Mouse (Mus musculus): ENCODE data around the gene Rnf8. TPM values are rescaled to one million over a fixed set of nuclear protein-coding genes. Genes with fewer than 3 reads are reported as not detected.

The Rnf8 gene
- polyA plus RNA-seq (2014; fragmentation: Nextera tagmentation; extraction: Ambion mirVana): 49.4 and 51.1 TPM in 2 replicates

GRCm38 (mm10) chr17:29614115-29615023 is at the start of gene Rnf8, which contains the start of gene Gm28043:
Rnf8 (plus strand) TSS chr17:29614790.
Gm28043 (plus strand) TSS chr17:29614876.
- Histone ChIP-seq H3K36me3 (ENCODE audit: control insufficient read depth, insufficient read depth, low read length) (peaks cover 10% of the 10 kb centered on the region), H3K9me3 (ENCODE audit: control insufficient read depth, low read length) (no peaks in the 10 kb centered on the region), H3K9ac (ENCODE audit: low read length) (peak within 1 kb of the TSS; percentile 88), H3K4me3 (ENCODE audit: control insufficient read depth in 1 of 2, insufficient read depth in 1 of 2, low read depth in 1 of 2, low read length in 2 of 2) (peak within 1 kb of the TSS; percentile 80 to 84), H3K4me1 (ENCODE audit: control insufficient read depth in 2 of 2, insufficient read depth in 2 of 2, low read length in 2 of 2) (peaks cover 7 to 28% of the 10 kb centered on the region in 2 experiments), H3K4me2 (ENCODE audit: low read length) (peak within 1 kb of the TSS; percentile 69), H3K27me3 (ENCODE audit: control insufficient read depth, insufficient read depth, low read length) (no peaks in the 10 kb centered on the region), H3K27ac (replicated peaks in 1 of 2; ENCODE audit: control insufficient read depth in 1 of 2, insufficient read depth in 1 of 2, low read depth in 2 of 2, low read length in 2 of 2) (peak within 1 kb of the TSS; percentile 87 to 91)
- WGBS: 1% methylated on average over 52 of the region's 52 CpGs
- peak; percentile 89 for ATAC-seq (ENCODE audit: insufficient number of reproducible peaks, insufficient read depth, low FRiP score, low read depth)

- H3K36me3 ChIP-seq (ENCODE audit: control insufficient read depth, insufficient read depth, low read length): peaks cover 50% of the 10 kb centered on the region
These were observed 49.1 kb upstream of the Rnf8 start for GRCm38 (mm10) chr17:29565521-29565920.

DNA sequence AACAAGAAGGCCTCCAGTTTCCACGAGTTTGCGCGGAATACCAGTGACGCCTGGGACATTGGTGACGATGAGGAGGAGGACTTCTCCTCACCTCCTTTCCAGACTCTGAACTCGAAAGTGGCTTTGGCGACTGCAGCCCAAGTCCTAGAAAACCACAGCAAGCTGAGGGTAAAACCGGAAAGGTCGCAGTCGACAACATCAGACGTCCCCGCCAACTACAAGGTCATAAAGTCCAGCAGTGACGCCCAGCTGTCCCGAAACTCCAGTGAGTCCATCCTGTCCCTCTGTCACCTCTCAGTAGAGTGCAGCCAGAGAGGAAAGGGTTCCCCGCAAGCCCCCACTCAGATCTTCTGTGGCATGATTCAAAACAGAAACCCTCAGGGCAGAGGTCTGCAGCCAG is 46.2 kb upstream of the Rnf8 start:
- WGBS: 87% methylated on average over 15 of the region's 15 CpGs
- Histone ChIP-seq H3K4me3 (ENCODE audit: control insufficient read depth in 1 of 2, insufficient read depth in 1 of 2, low read depth in 1 of 2, low read length in 2 of 2) (no peak overlapping the region), H3K9ac (ENCODE audit: low read length) (no peak overlapping the region), H3K9me3 (ENCODE audit: control insufficient read depth, low read length) (no peaks in the 10 kb centered on the region), H3K4me2 (ENCODE audit: low read length) (no peak overlapping the region), H3K27ac (replicated peaks in 1 of 2; ENCODE audit: control insufficient read depth in 1 of 2, insufficient read depth in 1 of 2, low read depth in 2 of 2, low read length in 2 of 2) (no peak overlapping the region), H3K36me3 (ENCODE audit: control insufficient read depth, insufficient read depth, low read length) (peaks cover 80% of the 10 kb centered on the region), H3K27me3 (ENCODE audit: control insufficient read depth, insufficient read depth, low read length) (no peaks in the 10 kb centered on the region), H3K4me1 (ENCODE audit: control insufficient read depth in 2 of 2, insufficient read depth in 2 of 2, low read length in 2 of 2) (no peaks in the 10 kb centered on the region)
- no peak for ATAC-seq (ENCODE audit: insufficient number of reproducible peaks, insufficient read depth, low FRiP score, low read depth)

More at GRCm38 (mm10) chr17:29565521-29565920, 49.1 kb upstream of the Rnf8 start:
- Histone ChIP-seq H3K9me3 (ENCODE audit: control insufficient read depth, low read length) (no peaks in the 10 kb centered on the region), H3K9ac (ENCODE audit: low read length) (no peak overlapping the region), H3K4me2 (ENCODE audit: low read length) (no peak overlapping the region), H3K4me3 (ENCODE audit: control insufficient read depth in 1 of 2, insufficient read depth in 1 of 2, low read depth in 1 of 2, low read length in 2 of 2) (no peak overlapping the region), H3K27me3 (ENCODE audit: control insufficient read depth, insufficient read depth, low read length) (no peaks in the 10 kb centered on the region), H3K27ac (replicated peaks in 1 of 2; ENCODE audit: control insufficient read depth in 1 of 2, insufficient read depth in 1 of 2, low read depth in 2 of 2, low read length in 2 of 2) (no peak overlapping the region), H3K4me1 (ENCODE audit: control insufficient read depth in 2 of 2, insufficient read depth in 2 of 2, low read length in 2 of 2) (no peaks in the 10 kb centered on the region)
- 95% methylated on average over 5 of the region's 5 CpGs for WGBS
- no peak for ATAC-seq (ENCODE audit: insufficient number of reproducible peaks, insufficient read depth, low FRiP score, low read depth)

DNA sequence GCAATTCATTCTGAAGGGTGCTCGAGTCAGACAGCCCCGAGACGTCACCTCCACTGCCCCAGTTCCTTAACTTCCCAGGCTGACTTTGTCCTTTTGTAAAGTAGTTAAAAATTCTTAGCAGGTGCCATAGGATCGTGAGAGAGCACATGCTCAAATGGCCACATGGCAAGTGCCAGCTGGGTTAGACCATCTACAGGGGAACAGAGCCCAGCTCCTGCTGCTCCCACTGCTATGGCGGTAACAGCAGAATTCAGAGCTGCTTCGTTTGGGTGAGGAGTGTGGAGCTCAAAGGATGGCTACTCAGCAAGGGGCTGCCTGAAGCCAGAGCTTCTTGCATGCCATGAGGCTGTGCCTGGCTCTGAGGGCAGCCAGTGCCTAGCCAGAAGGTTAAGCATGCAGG is 44.8 kb upstream of the Rnf8 start:
- no peak overlapping the region for H3K27ac ChIP-seq (replicated peaks in 1 of 2; ENCODE audit: control insufficient read depth in 1 of 2, insufficient read depth in 1 of 2, low read depth in 2 of 2, low read length in 2 of 2)
- ATAC-seq (ENCODE audit: insufficient number of reproducible peaks, insufficient read depth, low FRiP score, low read depth): no peak
- H3K27me3 ChIP-seq (ENCODE audit: control insufficient read depth, insufficient read depth, low read length): no peaks in the 10 kb centered on the region
- peaks cover 79% of the 10 kb centered on the region for H3K36me3 ChIP-seq (ENCODE audit: control insufficient read depth, insufficient read depth, low read length)
- H3K4me3 ChIP-seq (ENCODE audit: control insufficient read depth in 1 of 2, insufficient read depth in 1 of 2, low read depth in 1 of 2, low read length in 2 of 2): no peak overlapping the region
- no peak overlapping the region for H3K9ac ChIP-seq (ENCODE audit: low read length)
- no peak overlapping the region for H3K4me2 ChIP-seq (ENCODE audit: low read length)
- WGBS: 90% methylated on average over 6 of the region's 6 CpGs
- peaks cover 2% of the 10 kb centered on the region in 2 experiments for H3K4me1 ChIP-seq (ENCODE audit: control insufficient read depth in 2 of 2, insufficient read depth in 2 of 2, low read length in 2 of 2)
- no peaks in the 10 kb centered on the region for H3K9me3 ChIP-seq (ENCODE audit: control insufficient read depth, low read length)

DNA sequence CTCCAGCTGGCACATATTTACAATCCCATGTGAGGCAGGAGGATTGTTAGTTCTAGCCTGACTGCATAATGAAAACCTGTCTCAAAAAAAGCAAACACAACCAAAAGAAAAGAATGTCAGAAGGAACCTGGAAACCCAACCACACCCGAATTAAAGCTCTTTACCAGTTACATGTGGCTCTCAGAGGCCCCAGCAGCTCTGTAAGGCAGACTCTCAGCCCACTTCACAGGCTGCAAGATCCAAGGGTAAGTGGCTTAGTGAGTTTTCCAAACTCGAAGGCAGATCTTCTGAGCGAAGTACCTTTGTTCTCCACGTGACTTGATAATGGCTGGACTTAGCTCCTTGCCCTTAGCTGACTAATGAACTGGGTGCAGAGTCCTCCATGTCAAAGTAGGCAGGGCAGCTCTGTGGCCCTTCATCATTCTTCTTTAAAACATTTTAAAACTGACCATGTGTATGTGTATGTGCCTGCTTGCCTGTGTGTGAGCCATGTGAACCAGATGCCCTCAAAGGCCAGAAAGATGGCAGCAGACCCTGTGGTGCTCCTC is 34.9 kb upstream of the Rnf8 start:
- Histone ChIP-seq H3K9me3 (ENCODE audit: control insufficient read depth, low read length) (no peaks in the 10 kb centered on the region), H3K4me2 (ENCODE audit: low read length) (no peak overlapping the region), H3K27me3 (ENCODE audit: control insufficient read depth, insufficient read depth, low read length) (no peaks in the 10 kb centered on the region), H3K36me3 (ENCODE audit: control insufficient read depth, insufficient read depth, low read length) (peaks cover 76% of the 10 kb centered on the region), H3K4me1 (ENCODE audit: control insufficient read depth in 2 of 2, insufficient read depth in 2 of 2, low read length in 2 of 2) (peaks cover 5 to 17% of the 10 kb centered on the region in 2 experiments), H3K4me3 (ENCODE audit: control insufficient read depth in 1 of 2, insufficient read depth in 1 of 2, low read depth in 1 of 2, low read length in 2 of 2) (no peak overlapping the region), H3K9ac (ENCODE audit: low read length) (no peak overlapping the region), H3K27ac (replicated peaks in 1 of 2; ENCODE audit: control insufficient read depth in 1 of 2, insufficient read depth in 1 of 2, low read depth in 2 of 2, low read length in 2 of 2) (no peak overlapping the region)
- ATAC-seq (ENCODE audit: insufficient number of reproducible peaks, insufficient read depth, low FRiP score, low read depth): no peak
- 82% methylated on average over 4 of the region's 4 CpGs for WGBS

DNA sequence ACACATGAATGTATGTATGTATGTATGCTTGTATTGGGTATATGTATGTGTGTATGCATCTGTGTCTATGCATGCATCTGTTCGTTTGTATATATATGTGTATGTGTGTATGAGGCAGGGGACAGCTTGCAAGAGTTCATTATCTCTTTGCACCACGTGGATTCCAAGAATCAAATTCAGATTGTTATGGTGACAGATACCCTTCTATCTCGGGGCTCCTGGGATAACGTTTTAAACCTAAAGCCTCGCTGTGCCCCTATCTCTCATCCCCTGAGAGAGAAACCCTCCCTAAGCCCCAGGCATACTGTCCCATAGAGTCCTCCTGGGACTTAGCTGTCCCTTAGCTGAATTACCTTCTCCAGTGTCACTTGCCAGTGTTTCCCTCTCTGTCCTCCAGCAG is 31.0 kb upstream of the Rnf8 start:
- H3K27me3 ChIP-seq (ENCODE audit: control insufficient read depth, insufficient read depth, low read length): no peaks in the 10 kb centered on the region
- no peak overlapping the region for H3K9ac ChIP-seq (ENCODE audit: low read length)
- no peak overlapping the region for H3K27ac ChIP-seq (replicated peaks in 1 of 2; ENCODE audit: control insufficient read depth in 1 of 2, insufficient read depth in 1 of 2, low read depth in 2 of 2, low read length in 2 of 2)
- WGBS: 85% methylated on average over 5 of the region's 5 CpGs
- H3K4me2 ChIP-seq (ENCODE audit: low read length): no peak overlapping the region
- no peaks in the 10 kb centered on the region for H3K9me3 ChIP-seq (ENCODE audit: control insufficient read depth, low read length)
- no peak for ATAC-seq (ENCODE audit: insufficient number of reproducible peaks, insufficient read depth, low FRiP score, low read depth)
- peaks cover 61% of the 10 kb centered on the region for H3K36me3 ChIP-seq (ENCODE audit: control insufficient read depth, insufficient read depth, low read length)
- H3K4me1 ChIP-seq (ENCODE audit: control insufficient read depth in 2 of 2, insufficient read depth in 2 of 2, low read length in 2 of 2): peaks cover 0 to 2% of the 10 kb centered on the region in 2 experiments; a peak in 1 of 4 replicates
- no peak overlapping the region for H3K4me3 ChIP-seq (ENCODE audit: control insufficient read depth in 1 of 2, insufficient read depth in 1 of 2, low read depth in 1 of 2, low read length in 2 of 2)

- Histone ChIP-seq H3K9me3 (ENCODE audit: control insufficient read depth, low read length) (no peaks in the 10 kb centered on the region), H3K27ac (replicated peaks in 1 of 2; ENCODE audit: control insufficient read depth in 1 of 2, insufficient read depth in 1 of 2, low read depth in 2 of 2, low read length in 2 of 2) (no peak overlapping the region), H3K9ac (ENCODE audit: low read length) (no peak overlapping the region), H3K4me2 (ENCODE audit: low read length) (no peak overlapping the region), H3K36me3 (ENCODE audit: control insufficient read depth, insufficient read depth, low read length) (peaks cover 53% of the 10 kb centered on the region), H3K4me1 (ENCODE audit: control insufficient read depth in 2 of 2, insufficient read depth in 2 of 2, low read length in 2 of 2) (peaks cover 4 to 9% of the 10 kb centered on the region in 2 experiments; a peak in 3 of 4 replicates), H3K4me3 (ENCODE audit: control insufficient read depth in 1 of 2, insufficient read depth in 1 of 2, low read depth in 1 of 2, low read length in 2 of 2) (no peak overlapping the region), H3K27me3 (ENCODE audit: control insufficient read depth, insufficient read depth, low read length) (no peaks in the 10 kb centered on the region)
- 85% methylated on average over 5 of the region's 5 CpGs for WGBS
- no peak for ATAC-seq (ENCODE audit: insufficient number of reproducible peaks, insufficient read depth, low FRiP score, low read depth)
These were observed 30.3 kb upstream of the Rnf8 start for GRCm38 (mm10) chr17:29584306-29584705.
